Mouse (Mus musculus): Measurements from ENCODE around the gene Lrriq3. TPM values are rescaled to one million over a fixed set of nuclear protein-coding genes. Genes with fewer than 3 reads are reported as not detected.
A peak's percentile ranks its signal among the peaks of the same experiment; 100 is the strongest.

Gene Lrriq3
- polyA plus RNA-seq, 1 experiment from 2014 or later, result 1.4 TPM

- Histone ChIP-seq H3K4me2 (no peak overlapping the region), H3K9ac (ENCODE audit: low read length) (no peak overlapping the region), H3K4me1 (ENCODE audit: control insufficient read depth, insufficient read depth, low read length) (no peaks in the 10 kb centered on the region), H3K27me3 (ENCODE audit: control insufficient read depth, insufficient read depth, low read length) (no peaks in the 10 kb centered on the region), H3K4me3 (ENCODE audit: low read depth, low read length) (no peak overlapping the region), H3K36me3 (ENCODE audit: control insufficient read depth, insufficient read depth, low read length) (no peaks in the 10 kb centered on the region), H3K27ac (ENCODE audit: low read depth, low read length) (no peak overlapping the region), H3K9me3 (ENCODE audit: control insufficient read depth, low read length) (no peaks in the 10 kb centered on the region)
- WGBS, result 91% methylated on average over 2 of the region's 2 CpGs
- ATAC-seq (ENCODE audit: low FRiP score) (no peak), DNase-seq (ENCODE audit: low spot score, missing footprints) (no peak)
Observed at GRCm38 (mm10) chr3:155188857-155189256, 95.6 kb downstream of the Lrriq3 start.

GRCm38 (mm10) chr3:155234919-155235318 lies 141.7 kb downstream of the Lrriq3 start:
- 0% methylated on average over 1 of the region's 1 CpGs for WGBS
- Histone ChIP-seq H3K27me3 (ENCODE audit: control insufficient read depth, insufficient read depth, low read length) (no peaks in the 10 kb centered on the region), H3K9me3 (ENCODE audit: control insufficient read depth, low read length) (no peaks in the 10 kb centered on the region), H3K4me2 (no peak overlapping the region), H3K4me3 (ENCODE audit: low read depth, low read length) (no peak overlapping the region), H3K36me3 (ENCODE audit: control insufficient read depth, insufficient read depth, low read length) (no peaks in the 10 kb centered on the region), H3K27ac (ENCODE audit: low read depth, low read length) (no peak overlapping the region), H3K9ac (ENCODE audit: low read length) (no peak overlapping the region), H3K4me1 (ENCODE audit: control insufficient read depth, insufficient read depth, low read length) (no peaks in the 10 kb centered on the region)
- peak; percentile 86 for DNase-seq (ENCODE audit: low spot score, missing footprints)
- peak; percentile 77; the same call in 1 of the 2 replicates for ATAC-seq (ENCODE audit: low FRiP score)

DNA sequence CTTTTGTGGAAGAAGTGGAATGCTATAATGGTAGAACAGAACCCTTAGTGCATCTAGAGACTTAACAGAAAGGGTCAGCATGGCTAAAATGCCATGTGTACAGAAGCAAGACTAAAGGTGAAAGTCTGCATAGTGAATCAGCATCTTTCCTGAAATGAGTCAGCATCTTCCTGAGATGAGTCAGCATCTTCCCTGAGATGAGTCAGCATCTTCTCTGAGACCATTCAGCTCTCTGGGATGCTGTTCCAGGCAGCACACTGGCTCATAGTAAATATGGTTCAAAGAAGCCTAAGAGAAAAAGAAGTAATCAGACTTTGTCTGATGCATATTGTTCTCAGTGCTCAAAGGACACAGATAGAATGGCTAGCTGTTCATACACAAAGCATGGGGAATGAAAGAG lies 142.3 kb downstream of the Lrriq3 start:
- H3K27ac ChIP-seq (ENCODE audit: low read depth, low read length), result no peak overlapping the region
- peak; percentile 18; the same call in 1 of the 2 replicates for ATAC-seq (ENCODE audit: low FRiP score)

More for the DNA sequence above, 142.3 kb downstream of the Lrriq3 start:
- Histone ChIP-seq H3K4me1 (ENCODE audit: control insufficient read depth, insufficient read depth, low read length) (no peaks in the 10 kb centered on the region), H3K9me3 (ENCODE audit: control insufficient read depth, low read length) (no peaks in the 10 kb centered on the region), H3K4me3 (ENCODE audit: low read depth, low read length) (no peak overlapping the region), H3K9ac (ENCODE audit: low read length) (no peak overlapping the region), H3K4me2 (no peak overlapping the region), H3K36me3 (ENCODE audit: control insufficient read depth, insufficient read depth, low read length) (no peaks in the 10 kb centered on the region), H3K27me3 (ENCODE audit: control insufficient read depth, insufficient read depth, low read length) (no peaks in the 10 kb centered on the region)
- DNase-seq (ENCODE audit: low spot score, missing footprints), result no peak

Other genes with a start within 250 kb of the Lrriq3 start
- 0.04 and 0.08 TPM in 2 replicates for gene Tnni3k, start 38.0 kb upstream of the Lrriq3 start, polyA plus RNA-seq (2014; fragmentation: Nextera tagmentation; extraction: Ambion mirVana)
- gene Fpgt, start within 50 bp of the Lrriq3 start, polyA plus RNA-seq (2014; fragmentation: Nextera tagmentation; extraction: Ambion mirVana), result 22.8 and 25.3 TPM in 2 replicates

All from midbrain, embryonic 11.5 days (tissue).